Mouse (Mus musculus): ENCODE measurements around the gene 7530416G11Rik.

7530416G11Rik gene

GRCm38 (mm10) chr15:85503127-85503526, at the start of gene 7530416G11Rik:
TSS of gene 7530416G11Rik (minus strand) at chr15:85503227.
- no peak for DNase-seq (ENCODE audit: low read depth)

GRCm38 (mm10) chr15:85546500-85546899, 43.5 kb upstream of the 7530416G11Rik start:
- no peak for DNase-seq (ENCODE audit: low read depth)

GRCm38 (mm10) chr15:85545369-85545768, 42.3 kb upstream of the 7530416G11Rik start:
- DNase-seq (ENCODE audit: low read depth): no peak

GRCm38 (mm10) chr15:85538170-85538569, 35.1 kb upstream of the 7530416G11Rik start:
- DNase-seq (ENCODE audit: low read depth): no peak

- no peak for DNase-seq (ENCODE audit: low read depth)
Observed at GRCm38 (mm10) chr15:85537151-85537550, 34.1 kb upstream of the 7530416G11Rik start.

GRCm38 (mm10) chr15:85534646-85535045, 31.6 kb upstream of the 7530416G11Rik start:
- no peak for DNase-seq (ENCODE audit: low read depth)

GRCm38 (mm10) chr15:85534215-85534614, 31.2 kb upstream of the 7530416G11Rik start:
- DNase-seq (ENCODE audit: low read depth): no peak

- no peak for DNase-seq (ENCODE audit: low read depth)
Observed at GRCm38 (mm10) chr15:85532063-85532462, 29.0 kb upstream of the 7530416G11Rik start.

- no peak for DNase-seq (ENCODE audit: low read depth)
Observed at GRCm38 (mm10) chr15:85529911-85530310, 26.9 kb upstream of the 7530416G11Rik start.

- no peak for DNase-seq (ENCODE audit: low read depth)
Observed at GRCm38 (mm10) chr15:85524404-85524950, 21.4 kb upstream of the 7530416G11Rik start.

GRCm38 (mm10) chr15:85523173-85523991, 20.4 kb upstream of the 7530416G11Rik start:
- DNase-seq (ENCODE audit: low read depth): no peak

- DNase-seq (ENCODE audit: low read depth): no peak
Observed at GRCm38 (mm10) chr15:85519438-85519837, 16.4 kb upstream of the 7530416G11Rik start.

GRCm38 (mm10) chr15:85507370-85508014, 4.5 kb upstream of the 7530416G11Rik start:
- no peak for DNase-seq (ENCODE audit: low read depth)

- no peak for DNase-seq (ENCODE audit: low read depth)
Observed at GRCm38 (mm10) chr15:85506680-85507079, 3.7 kb upstream of the 7530416G11Rik start.

GRCm38 (mm10) chr15:85505118-85505925, 2.3 kb upstream of the 7530416G11Rik start:
- no peak for DNase-seq (ENCODE audit: low read depth)

- no peak for DNase-seq (ENCODE audit: low read depth)
Observed at GRCm38 (mm10) chr15:85500267-85500666, 2.8 kb downstream of the 7530416G11Rik start.

- DNase-seq (ENCODE audit: low read depth): no peak
Observed at GRCm38 (mm10) chr15:85497981-85498475, 5.0 kb downstream of the 7530416G11Rik start.

GRCm38 (mm10) chr15:85497548-85497947, 5.5 kb downstream of the 7530416G11Rik start:
- DNase-seq (ENCODE audit: low read depth): no peak

- no peak for DNase-seq (ENCODE audit: low read depth)
Observed at GRCm38 (mm10) chr15:85494163-85494621, 8.8 kb downstream of the 7530416G11Rik start.

GRCm38 (mm10) chr15:85489751-85490150, 13.3 kb downstream of the 7530416G11Rik start:
- no peak for DNase-seq (ENCODE audit: low read depth)

- DNase-seq (ENCODE audit: low read depth): no peak
Observed at GRCm38 (mm10) chr15:85488900-85489299, 14.1 kb downstream of the 7530416G11Rik start.

- no peak for DNase-seq (ENCODE audit: low read depth)
Observed at GRCm38 (mm10) chr15:85480630-85481029, 22.4 kb downstream of the 7530416G11Rik start.

Data from c-Kit-positive CD71-positive TER-119-negative erythroid progenitor cells, embryonic 14.5 days (primary cell).